Mouse (Mus musculus) urinary bladder, postnatal 4 days (tissue): Measurements from ENCODE around the gene Itgb3bp.

Experiments used
- DNase-seq, 2 experiments: peaks; one replicate each; pipeline ENCODE4 v3.0.0; 2021 to 2022; ENCODE audit warnings: low spot score in 2 of 2

Itgb3bp gene

DNA sequence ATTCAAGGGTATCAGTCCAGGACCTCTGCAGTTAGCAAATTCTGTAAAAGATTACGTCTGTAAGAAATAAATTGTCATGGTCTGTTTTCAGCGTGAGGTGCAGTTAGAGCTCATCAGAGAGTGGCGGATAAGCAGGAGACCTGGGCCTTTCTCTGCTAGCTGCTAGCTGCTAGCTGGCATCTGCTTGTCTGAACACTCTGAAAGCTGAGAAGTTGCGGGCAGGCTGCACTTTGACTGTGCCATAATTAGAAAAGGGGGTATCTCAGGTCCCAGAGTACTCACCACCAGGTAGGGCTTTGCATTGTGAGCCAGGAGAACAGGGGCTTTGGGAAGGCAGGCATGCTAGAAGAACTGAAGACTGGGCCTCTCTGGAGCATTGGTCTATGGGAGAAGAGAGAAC, 2.2 kb upstream of the Itgb3bp start:
- DNase-seq = no peak

GRCm38 (mm10) chr4:99931240-99931580, 1.6 kb upstream of the Itgb3bp start:
- DNase-seq = no peak

GRCm38 (mm10) chr4:99930518-99931239, 1.1 kb upstream of the Itgb3bp start:
- DNase-seq = no peak

- DNase-seq = peak; percentile 74 to 83
These were observed 432 bp downstream of the Itgb3bp start, which contains the start of gene Pgm1 for GRCm38 (mm10) chr4:99929149-99929612. Gene Pgm1 (plus strand): TSS chr4:99929414.

GRCm38 (mm10) chr4:99928521-99928920, 1.1 kb downstream of the Itgb3bp start:
- DNase-seq = no peak

- DNase-seq = no peak
These were observed 3.2 kb downstream of the Itgb3bp start for GRCm38 (mm10) chr4:99926380-99926779.

DNA sequence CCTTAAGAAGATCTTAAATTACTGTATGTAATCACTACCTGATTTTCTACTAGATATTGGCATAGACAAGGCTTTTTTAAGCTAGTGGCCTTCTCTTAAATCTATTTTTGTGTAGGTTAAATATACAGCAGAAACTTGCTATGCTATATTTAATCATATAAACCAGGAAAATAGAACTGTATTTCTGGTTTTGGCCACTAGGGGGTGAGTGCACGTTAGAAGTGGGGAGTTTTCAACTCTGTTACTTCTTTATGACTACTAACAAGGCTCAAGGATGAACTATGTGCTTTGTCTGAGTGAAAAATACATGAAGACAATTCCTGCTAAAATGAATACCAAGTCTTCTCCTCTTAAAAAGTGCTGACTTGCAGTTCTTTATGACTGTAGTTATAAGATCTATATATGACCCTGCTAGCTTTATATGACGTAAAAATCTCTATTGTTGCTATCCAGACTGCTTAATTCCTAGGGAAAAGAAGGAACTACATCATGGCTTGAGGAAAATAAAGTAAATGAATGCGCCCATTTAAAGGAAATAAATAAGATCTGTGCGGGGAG, 15.6 kb downstream of the Itgb3bp start:
- no peak for DNase-seq

- no peak for DNase-seq
These were observed 47.2 kb downstream of the Itgb3bp start for GRCm38 (mm10) chr4:99882405-99882804.

DNA sequence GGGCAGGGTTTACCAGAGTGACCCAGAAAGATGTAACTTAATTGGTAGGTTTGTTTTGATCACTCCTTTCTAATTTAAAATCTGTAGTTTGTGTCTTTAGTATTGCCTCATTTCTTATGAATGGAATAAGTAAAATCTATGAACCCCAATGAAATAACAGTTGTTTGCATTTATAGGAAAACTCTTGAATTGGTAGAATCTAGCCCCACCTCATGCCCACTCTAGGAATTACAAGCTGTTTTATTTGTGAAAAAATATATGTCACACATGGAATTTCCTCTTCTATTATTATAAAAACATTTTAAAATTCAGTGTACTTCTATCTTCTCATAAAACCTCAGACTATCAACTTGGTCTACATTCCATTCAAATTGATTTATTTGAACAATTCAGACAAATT, 47.7 kb downstream of the Itgb3bp start:
- no peak for DNase-seq

GRCm38 (mm10) chr4:99829094-99830073, 100.2 kb downstream of the Itgb3bp start, which contains the start of gene Efcab7:
Gene Efcab7 (plus strand): TSS chr4:99829198.
- peak; percentile 75 to 81 for DNase-seq

DNA sequence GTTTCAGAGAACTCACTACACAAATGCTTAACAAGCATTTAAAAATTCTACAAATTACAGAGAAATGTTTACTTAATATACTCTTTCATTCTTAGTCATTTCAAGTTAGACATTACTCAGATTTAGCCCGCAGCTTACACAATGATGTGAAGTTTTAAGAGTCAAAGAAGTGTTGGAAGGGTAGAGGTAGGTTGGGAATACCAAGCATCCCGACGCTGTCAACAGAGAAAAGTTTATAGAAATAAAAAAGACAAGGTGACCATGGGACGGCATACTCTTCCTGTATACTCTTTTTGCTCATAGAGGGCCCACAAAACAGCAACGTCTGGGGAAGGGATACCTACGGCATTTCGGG, 100.9 kb downstream of the Itgb3bp start:
- no peak for DNase-seq

- no peak for DNase-seq
These were observed 101.3 kb downstream of the Itgb3bp start for GRCm38 (mm10) chr4:99828337-99828736.

DNA sequence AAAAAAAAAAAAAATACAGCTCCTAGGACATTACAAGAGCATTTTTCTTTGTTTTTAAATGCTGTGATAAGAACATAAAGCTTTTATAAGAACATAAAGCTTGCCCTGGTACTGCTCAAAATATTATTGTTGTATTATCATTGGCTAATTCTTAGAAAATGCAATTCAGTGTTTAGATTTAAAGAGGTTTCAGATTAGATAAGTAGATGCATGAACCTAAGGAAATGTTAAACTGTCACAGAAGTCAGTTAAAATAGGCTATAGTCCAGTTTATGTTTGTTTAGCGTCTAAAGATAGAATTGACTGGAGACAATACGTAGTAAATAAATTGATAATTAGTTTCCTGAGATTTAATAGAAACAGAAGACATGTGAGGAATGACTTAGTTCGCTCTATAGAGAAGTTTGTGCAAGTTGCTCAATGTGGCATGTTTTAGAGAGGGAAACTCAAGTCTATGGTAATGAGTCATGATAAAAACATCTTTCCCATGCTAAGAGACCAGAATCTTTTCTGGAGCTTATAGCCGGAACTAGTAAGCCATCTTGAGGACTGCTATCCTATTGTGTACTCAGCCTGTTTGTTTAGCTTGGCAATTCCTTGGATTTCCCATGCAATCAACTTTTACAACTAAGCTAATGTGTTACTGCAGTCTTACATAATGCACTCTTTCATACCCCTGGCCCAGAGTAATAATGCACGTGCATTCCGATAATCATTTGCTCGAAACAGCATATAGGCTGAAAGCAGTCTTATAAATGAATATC, 112.7 kb downstream of the Itgb3bp start:
- DNase-seq = no peak

DNA sequence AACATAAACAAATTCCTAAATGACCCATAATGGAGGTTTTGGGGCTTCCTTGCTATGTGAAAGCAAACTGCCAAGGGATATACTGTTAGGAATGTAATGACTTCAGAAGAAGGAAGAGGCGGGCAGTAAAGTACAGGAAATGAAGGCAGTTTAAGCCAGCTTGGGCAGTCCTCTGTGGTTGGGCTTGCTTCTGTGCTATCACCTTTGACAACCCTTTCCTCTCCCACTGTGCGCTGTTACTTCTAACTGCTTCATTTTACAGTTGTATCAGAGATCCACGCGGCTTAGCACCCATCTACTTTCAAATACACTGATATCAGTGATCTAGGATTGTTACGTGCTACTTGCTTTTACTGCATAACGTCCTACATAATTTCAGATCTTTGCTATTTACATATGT, 137.2 kb downstream of the Itgb3bp start:
- no peak for DNase-seq

DNA sequence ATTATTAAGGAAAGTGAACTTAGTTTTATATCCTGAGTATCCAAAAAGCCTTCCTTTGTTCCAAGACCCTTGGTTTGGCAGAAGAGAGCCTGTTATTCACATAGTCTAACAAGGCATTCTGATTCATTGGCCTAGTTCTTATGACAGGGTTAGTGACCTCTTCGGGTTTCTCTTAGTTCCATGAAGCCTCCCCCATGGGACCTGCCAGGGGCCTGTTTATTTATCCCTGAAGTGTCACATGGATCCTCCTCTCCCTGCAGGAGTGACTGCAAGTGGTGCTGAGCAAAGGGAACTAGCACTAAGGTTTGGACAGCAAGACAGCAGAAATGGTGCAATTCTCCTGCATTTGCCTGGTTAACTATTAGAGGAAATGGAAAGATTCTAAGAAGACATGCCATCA, 156.6 kb downstream of the Itgb3bp start:
- no peak for DNase-seq

DNA sequence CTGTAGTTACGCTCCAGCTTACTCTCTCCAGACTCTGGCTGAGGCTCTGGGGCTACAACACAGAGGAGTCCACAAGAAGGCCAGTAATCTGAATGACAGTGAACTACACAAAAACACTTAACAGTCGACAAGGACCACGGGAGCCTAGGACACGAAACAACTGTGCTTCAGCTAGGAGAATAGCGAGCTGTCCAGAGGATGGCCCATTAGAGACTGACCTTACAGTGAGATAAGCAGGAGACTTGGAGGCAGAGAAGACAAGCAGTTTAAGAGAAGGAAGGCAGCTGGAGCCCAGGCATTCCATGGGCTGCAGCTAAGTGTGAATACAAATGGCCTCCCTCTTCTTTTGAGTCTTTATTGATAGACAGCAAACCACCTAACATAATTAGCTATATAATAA, 159.1 kb downstream of the Itgb3bp start:
- peak in 1 of 2 experiments; percentile 34 for DNase-seq

GRCm38 (mm10) chr4:99766753-99767152, 162.9 kb downstream of the Itgb3bp start:
- DNase-seq = no peak

- DNase-seq = no peak
These were observed 163.3 kb downstream of the Itgb3bp start for GRCm38 (mm10) chr4:99766303-99766702.

GRCm38 (mm10) chr4:99752426-99752825, 177.2 kb downstream of the Itgb3bp start:
- DNase-seq = no peak

DNA sequence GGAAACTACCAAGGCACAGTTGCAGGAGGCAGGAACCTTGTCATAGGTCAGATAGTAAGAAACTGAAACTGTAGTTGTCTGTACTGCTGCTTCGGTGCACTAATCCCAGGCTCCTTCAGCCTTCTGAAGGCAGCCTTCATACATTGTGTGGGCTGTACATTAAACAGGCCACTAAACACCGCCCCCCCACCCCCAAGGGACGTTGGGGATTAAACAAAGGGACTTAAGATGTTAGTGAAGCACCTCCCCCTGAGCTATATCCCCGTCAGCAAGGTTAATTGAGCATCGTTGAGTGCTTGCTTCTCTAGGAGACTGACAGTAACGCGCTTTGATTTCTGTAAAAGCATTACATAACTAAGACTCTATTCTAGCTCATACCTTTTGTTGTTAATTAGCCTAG, 189.8 kb downstream of the Itgb3bp start:
- DNase-seq = no peak

DNA sequence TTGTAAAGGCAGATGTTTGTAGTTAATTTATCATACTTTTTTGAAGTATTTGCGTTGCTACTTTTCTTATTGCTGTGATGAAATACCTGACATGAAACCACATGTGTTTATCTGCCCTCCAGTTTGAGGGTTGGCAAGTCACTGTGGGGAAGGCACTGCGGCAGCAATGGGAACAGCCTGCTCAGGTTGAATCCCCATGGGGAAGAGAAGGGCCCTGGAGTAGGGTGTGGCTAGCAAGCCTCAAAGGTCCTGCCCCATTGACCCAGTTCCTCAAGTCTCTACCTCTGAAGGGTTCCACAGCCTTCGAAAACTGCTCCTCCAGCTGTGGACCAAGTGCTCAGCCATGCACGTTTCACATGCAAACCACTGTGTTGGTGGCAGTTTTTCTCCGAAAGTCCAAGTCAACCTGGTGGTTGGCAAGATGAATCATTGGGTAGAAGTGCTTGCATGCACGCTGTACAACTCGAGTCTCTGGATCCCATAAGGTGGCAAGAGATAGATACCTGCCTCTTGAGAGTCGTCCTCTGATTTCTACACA, 203.6 kb downstream of the Itgb3bp start:
- no peak for DNase-seq
